Mouse (Mus musculus): ENCODE measurements around the gene Bicdl2. TPM values are rescaled to one million over a fixed set of nuclear protein-coding genes. Genes with fewer than 3 reads are reported as not detected.

Gene Bicdl2
- polyA plus RNA-seq, 1 experiment, result 0.28 TPM

- no peak for TF ChIP-seq MYOG (IDR thresholded peaks at IDR 0.05; ENCODE audit: control insufficient read depth, extremely low read depth, insufficient read length)
- no peak for TF ChIP-seq MYOD1 (IDR thresholded peaks at IDR 0.05; ENCODE audit: control insufficient read depth, insufficient read length, low read depth)
- TF ChIP-seq MAX (IDR thresholded peaks at IDR 0.05), result no peak
- TF ChIP-seq CEBPB (IDR thresholded peaks at IDR 0.05; ENCODE audit: low read depth), result no peak
- no peak for TF ChIP-seq FOSL1 (IDR thresholded peaks at IDR 0.05; ENCODE audit: insufficient read depth, low read length, poor library complexity, severe bottlenecking)
- TF ChIP-seq USF1 (IDR thresholded peaks at IDR 0.05; ENCODE audit: low read depth), result no peak
- no peak for TF ChIP-seq CTCF (IDR thresholded peaks at IDR 0.05; ENCODE audit: control insufficient read depth, insufficient read depth, insufficient read length)
- H3K79me3 ChIP-seq (ENCODE audit: low read depth), result peaks cover 43% of the 10 kb centered on the region
- peaks cover 62% of the 10 kb centered on the region for H3K36me3 ChIP-seq (ENCODE audit: control insufficient read depth, insufficient read depth)
- peak overlapping the region; percentile 87 for H3K4me3 ChIP-seq (ENCODE audit: insufficient read depth, poor library complexity, severe bottlenecking)
- H3K79me2 ChIP-seq (ENCODE audit: control insufficient read depth, insufficient read depth), result peaks cover 74% of the 10 kb centered on the region
- H3ac ChIP-seq (ENCODE audit: control insufficient read depth, insufficient read length, low read depth), result peak overlapping the region; percentile 52
- no peaks in the 10 kb centered on the region for H3K27me3 ChIP-seq (ENCODE audit: control insufficient read depth, insufficient read depth, insufficient read length)
Observed at GRCm38 (mm10) chr17:23674271-23674952, 14.1 kb downstream of the Bicdl2 start.

GRCm38 (mm10) chr17:23675127-23675526, 14.8 kb downstream of the Bicdl2 start:
- H3K27me3 ChIP-seq (ENCODE audit: control insufficient read depth, insufficient read depth, insufficient read length), result no peaks in the 10 kb centered on the region

GRCm38 (mm10) chr17:23675564-23676281, 15.4 kb downstream of the Bicdl2 start:
- peak overlapping the region; percentile 87 for H3K4me3 ChIP-seq (ENCODE audit: insufficient read depth, poor library complexity, severe bottlenecking)
- peak overlapping the region; percentile 90 for H3ac ChIP-seq (ENCODE audit: control insufficient read depth, insufficient read length, low read depth)
- peaks cover 41% of the 10 kb centered on the region for H3K79me3 ChIP-seq (ENCODE audit: low read depth)
- no peaks in the 10 kb centered on the region for H3K27me3 ChIP-seq (ENCODE audit: control insufficient read depth, insufficient read depth, insufficient read length)
- TF ChIP-seq FOSL1 (IDR thresholded peaks at IDR 0.05; ENCODE audit: insufficient read depth, low read length, poor library complexity, severe bottlenecking) (peak; percentile 17), USF1 (IDR thresholded peaks at IDR 0.05; ENCODE audit: low read depth) (no peak), MAX (IDR thresholded peaks at IDR 0.05) (peak; percentile 19), MYOG (IDR thresholded peaks at IDR 0.05; ENCODE audit: control insufficient read depth, extremely low read depth, insufficient read length) (no peak), CEBPB (IDR thresholded peaks at IDR 0.05; ENCODE audit: low read depth) (no peak), CTCF (IDR thresholded peaks at IDR 0.05; ENCODE audit: control insufficient read depth, insufficient read depth, insufficient read length) (no peak), MYOD1 (IDR thresholded peaks at IDR 0.05; ENCODE audit: control insufficient read depth, insufficient read length, low read depth) (no peak)
- H3K36me3 ChIP-seq (ENCODE audit: control insufficient read depth, insufficient read depth), result peaks cover 49% of the 10 kb centered on the region
- H3K79me2 ChIP-seq (ENCODE audit: control insufficient read depth, insufficient read depth), result peaks cover 64% of the 10 kb centered on the region

More at GRCm38 (mm10) chr17:23675127-23675526, 14.8 kb downstream of the Bicdl2 start:
- H3K79me3 ChIP-seq (ENCODE audit: low read depth), result peaks cover 43% of the 10 kb centered on the region
- peaks cover 69% of the 10 kb centered on the region for H3K79me2 ChIP-seq (ENCODE audit: control insufficient read depth, insufficient read depth)
- peak overlapping the region; percentile 87 for H3K4me3 ChIP-seq (ENCODE audit: insufficient read depth, poor library complexity, severe bottlenecking)
- peaks cover 55% of the 10 kb centered on the region for H3K36me3 ChIP-seq (ENCODE audit: control insufficient read depth, insufficient read depth)
- H3ac ChIP-seq (ENCODE audit: control insufficient read depth, insufficient read length, low read depth), result peak overlapping the region; percentile 90
- TF ChIP-seq MYOG (IDR thresholded peaks at IDR 0.05; ENCODE audit: control insufficient read depth, extremely low read depth, insufficient read length), result no peak
- no peak for TF ChIP-seq MYOD1 (IDR thresholded peaks at IDR 0.05; ENCODE audit: control insufficient read depth, insufficient read length, low read depth)
- TF ChIP-seq CEBPB (IDR thresholded peaks at IDR 0.05; ENCODE audit: low read depth), result no peak
- TF ChIP-seq MAX (IDR thresholded peaks at IDR 0.05), result no peak
- no peak for TF ChIP-seq FOSL1 (IDR thresholded peaks at IDR 0.05; ENCODE audit: insufficient read depth, low read length, poor library complexity, severe bottlenecking)
- no peak for TF ChIP-seq USF1 (IDR thresholded peaks at IDR 0.05; ENCODE audit: low read depth)
- TF ChIP-seq CTCF (IDR thresholded peaks at IDR 0.05; ENCODE audit: control insufficient read depth, insufficient read depth, insufficient read length), result no peak

- peaks cover 42% of the 10 kb centered on the region for H3K36me3 ChIP-seq (ENCODE audit: control insufficient read depth, insufficient read depth)
- H3ac ChIP-seq (ENCODE audit: control insufficient read depth, insufficient read length, low read depth), result peak overlapping the region; percentile 95
- TF ChIP-seq MYOD1 (IDR thresholded peaks at IDR 0.05; ENCODE audit: control insufficient read depth, insufficient read length, low read depth) (peak; percentile 49), FOSL1 (IDR thresholded peaks at IDR 0.05; ENCODE audit: insufficient read depth, low read length, poor library complexity, severe bottlenecking) (peak; percentile 34), CEBPB (IDR thresholded peaks at IDR 0.05; ENCODE audit: low read depth) (no peak), MAX (IDR thresholded peaks at IDR 0.05) (no peak), USF1 (IDR thresholded peaks at IDR 0.05; ENCODE audit: low read depth) (no peak), MYOG (IDR thresholded peaks at IDR 0.05; ENCODE audit: control insufficient read depth, extremely low read depth, insufficient read length) (no peak), CTCF (IDR thresholded peaks at IDR 0.05; ENCODE audit: control insufficient read depth, insufficient read depth, insufficient read length) (no peak)
- H3K4me3 ChIP-seq (ENCODE audit: insufficient read depth, poor library complexity, severe bottlenecking), result peak overlapping the region; percentile 87
- H3K27me3 ChIP-seq (ENCODE audit: control insufficient read depth, insufficient read depth, insufficient read length), result no peaks in the 10 kb centered on the region
- peaks cover 57% of the 10 kb centered on the region for H3K79me2 ChIP-seq (ENCODE audit: control insufficient read depth, insufficient read depth)
- peaks cover 36% of the 10 kb centered on the region for H3K79me3 ChIP-seq (ENCODE audit: low read depth)
Observed at GRCm38 (mm10) chr17:23676473-23677031, 16.2 kb downstream of the Bicdl2 start.

- Histone ChIP-seq H3K27me3 (ENCODE audit: control insufficient read depth, insufficient read depth, insufficient read length) (no peaks in the 10 kb centered on the region), H3K79me3 (ENCODE audit: low read depth) (peaks cover 30% of the 10 kb centered on the region), H3K79me2 (ENCODE audit: control insufficient read depth, insufficient read depth) (peaks cover 50% of the 10 kb centered on the region), H3ac (ENCODE audit: control insufficient read depth, insufficient read length, low read depth) (peak within 1 kb of the TSS; percentile 95), H3K36me3 (ENCODE audit: control insufficient read depth, insufficient read depth) (peaks cover 36% of the 10 kb centered on the region), H3K4me3 (ENCODE audit: insufficient read depth, poor library complexity, severe bottlenecking) (peak within 1 kb of the TSS; percentile 87)
- TF ChIP-seq MYOG (IDR thresholded peaks at IDR 0.05; ENCODE audit: control insufficient read depth, extremely low read depth, insufficient read length) (no peak), MAX (IDR thresholded peaks at IDR 0.05) (no peak), USF1 (IDR thresholded peaks at IDR 0.05; ENCODE audit: low read depth) (no peak), CEBPB (IDR thresholded peaks at IDR 0.05; ENCODE audit: low read depth) (no peak), CTCF (IDR thresholded peaks at IDR 0.05; ENCODE audit: control insufficient read depth, insufficient read depth, insufficient read length) (no peak), MYOD1 (IDR thresholded peaks at IDR 0.05; ENCODE audit: control insufficient read depth, insufficient read length, low read depth) (no peak), FOSL1 (IDR thresholded peaks at IDR 0.05; ENCODE audit: insufficient read depth, low read length, poor library complexity, severe bottlenecking) (no peak)
Observed at GRCm38 (mm10) chr17:23677236-23677679, 17.0 kb downstream of the Bicdl2 start, which contains the start of gene Tnfrsf12a. Gene Tnfrsf12a, minus strand, starts transcription at chr17:23677468.
